Mouse (Mus musculus): ENCODE data around the gene Ppp1r8.

DNA sequence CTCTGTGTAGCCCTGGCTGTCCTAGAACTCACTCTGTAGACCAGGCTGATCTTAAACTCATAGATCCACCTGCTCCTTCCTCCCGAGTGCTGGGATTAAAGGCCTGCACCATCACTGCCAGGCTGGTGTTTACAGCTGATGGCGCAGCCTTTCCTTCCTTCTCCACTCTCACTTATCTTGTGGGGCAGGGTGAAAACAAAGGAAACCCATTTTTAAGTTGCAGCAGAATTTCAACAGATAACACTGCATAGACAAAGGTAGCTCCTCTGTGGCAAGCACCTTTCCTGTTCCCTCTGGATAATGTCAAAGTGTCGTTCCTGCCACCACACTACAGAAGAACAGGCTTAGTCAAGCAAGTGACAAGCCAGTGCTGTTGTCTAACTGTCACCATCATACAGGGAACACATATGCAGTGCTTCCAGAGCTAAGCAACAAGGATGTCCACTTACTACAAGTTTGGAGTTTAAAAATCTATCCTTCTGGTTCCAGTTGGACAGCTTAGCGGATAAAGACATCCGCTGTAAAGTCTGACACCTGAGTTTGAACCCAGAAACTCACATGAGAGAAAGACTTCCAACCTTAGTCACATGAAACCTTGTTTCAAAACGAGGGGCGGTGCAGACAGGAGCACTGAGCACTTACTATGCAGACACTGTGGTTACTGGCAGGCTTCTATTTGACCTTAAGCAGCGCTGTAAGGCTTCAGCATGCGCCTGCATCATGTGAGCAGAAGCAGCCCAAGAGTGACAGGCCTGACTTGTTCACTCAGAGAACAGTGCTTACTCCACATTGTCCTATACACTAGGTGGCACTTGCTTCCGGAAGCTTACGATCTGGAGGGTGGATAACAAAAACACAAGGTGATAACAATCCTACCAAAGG is 30.8 kb upstream of the Ppp1r8 start:
- TF ChIP-seq MAFK (IDR thresholded peaks at IDR 0.05; ENCODE audit: insufficient read depth, low read depth, low read length) (no peak), HCFC1 (IDR thresholded peaks at IDR 0.05; ENCODE audit: borderline replicate concordance, insufficient read depth, low read length) (no peak), ZNF384 (IDR thresholded peaks at IDR 0.05; ENCODE audit: low read depth, low read length) (no peak)
